Mouse (Mus musculus) kidney, postnatal 10 days (tissue): ENCODE data around the gene Zfp446.
A peak's percentile ranks its signal among the peaks of the same experiment; 100 is the strongest.
"Not testable (repeated sequence)": the region's sequence is repeated elsewhere in the genome, so short reads cannot be mapped to it uniquely, and the experiment has no call there.

Experiments used
- DNase-seq: peaks from one replicate; pipeline ENCODE4 v3.0.0; 2021; ENCODE audit warnings: mixed read lengths

Gene Zfp446

GRCm38 (mm10) chr7:12977682-12978389 lies at the start of gene Zfp446:
Gene Zfp446, plus strand, starts transcription at chr7:12977848.
- peak; percentile 99 for DNase-seq

DNA sequence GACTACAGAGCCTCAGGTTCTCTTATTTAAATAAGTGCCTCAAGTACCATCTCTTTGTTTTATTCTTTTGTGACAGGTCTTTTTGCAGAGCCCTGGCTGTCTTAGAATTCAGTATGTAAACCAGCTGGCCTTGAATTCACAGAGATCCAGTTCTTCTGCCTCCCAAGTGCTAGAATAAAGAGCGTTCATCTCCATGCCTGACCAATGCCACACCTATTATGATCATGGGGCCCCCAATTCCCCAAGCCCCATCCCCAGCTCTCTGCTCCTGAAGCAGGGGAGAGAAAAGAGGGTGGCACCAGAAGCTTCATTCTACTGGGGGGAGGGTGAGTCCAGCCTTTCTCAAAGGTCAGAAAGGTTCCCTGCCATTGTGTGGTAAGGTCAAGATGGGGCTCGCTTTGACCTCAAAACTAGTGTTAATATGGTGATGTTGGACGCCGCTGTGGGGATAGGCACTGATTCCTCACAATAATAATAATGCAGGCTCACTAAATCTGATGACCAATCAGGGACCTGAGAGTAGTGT lies 44.0 kb upstream of the Zfp446 start:
- DNase-seq, result no peak

GRCm38 (mm10) chr7:12934808-12935207 lies 42.8 kb upstream of the Zfp446 start:
- DNase-seq, result no peak

- DNase-seq, result not testable (repeated sequence)
These were observed 40.3 kb upstream of the Zfp446 start for GRCm38 (mm10) chr7:12937254-12937803.

DNA sequence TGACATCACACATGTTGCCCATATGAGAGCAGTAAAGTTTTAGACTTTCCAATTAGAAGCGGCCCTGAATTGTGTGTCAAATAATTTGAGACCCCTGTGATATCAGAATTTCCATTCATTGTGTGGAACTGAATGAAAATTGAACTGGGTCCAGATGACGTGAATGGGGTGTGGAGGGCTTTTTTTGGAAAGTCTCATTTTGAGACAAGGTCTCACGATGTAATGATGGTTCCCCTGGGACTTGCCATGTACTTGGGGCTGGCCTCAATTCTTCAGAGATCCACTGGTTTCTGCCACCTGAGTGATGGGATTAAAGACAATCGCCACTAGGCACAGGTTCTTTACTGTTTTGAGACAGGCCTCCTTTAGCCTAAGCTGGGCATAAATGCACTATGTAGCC lies 37.0 kb upstream of the Zfp446 start:
- DNase-seq, result no peak

- DNase-seq, result no peak
These were observed 34.2 kb upstream of the Zfp446 start for GRCm38 (mm10) chr7:12943488-12943887.

DNA sequence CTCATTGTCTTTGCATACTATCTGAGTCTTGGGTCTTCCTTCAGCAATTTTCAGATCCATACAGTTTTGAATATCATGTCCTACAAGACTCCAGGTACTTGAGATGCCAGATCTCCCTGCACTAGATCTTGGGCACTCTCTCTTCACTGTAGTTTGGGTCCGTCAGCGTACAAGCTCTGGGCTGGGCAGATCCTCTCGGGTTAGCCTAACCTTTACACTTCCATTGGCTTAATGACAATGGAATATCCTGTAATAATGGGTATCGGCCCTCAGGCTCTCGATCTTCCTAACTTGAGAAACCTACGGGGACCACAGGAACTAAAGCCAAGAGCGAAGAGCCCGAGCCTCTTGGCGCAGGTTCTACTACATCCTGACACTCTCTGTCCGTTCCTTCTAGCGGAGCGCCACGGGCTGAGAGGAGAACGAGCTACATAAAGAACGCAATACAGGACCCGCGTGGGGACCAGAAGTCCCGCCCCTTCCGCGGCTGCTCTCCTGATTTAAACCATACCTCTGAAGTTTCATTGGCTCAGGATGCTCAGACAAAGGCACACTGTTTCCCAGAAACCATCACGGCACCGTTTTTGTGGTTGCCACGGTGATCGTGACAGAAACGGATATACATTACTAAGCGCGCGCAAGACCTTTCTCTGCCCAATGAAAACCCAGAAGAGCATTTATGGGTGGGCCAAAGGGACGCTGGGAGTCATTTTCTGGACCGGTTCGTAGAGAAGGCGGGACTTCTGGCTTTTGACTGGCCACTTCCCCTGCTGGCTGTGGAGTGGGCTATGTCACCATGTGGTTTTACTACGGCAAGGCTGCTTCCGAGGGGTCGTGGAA lies 28.4 kb upstream of the Zfp446 start:
- DNase-seq, result peak; percentile 95

DNA sequence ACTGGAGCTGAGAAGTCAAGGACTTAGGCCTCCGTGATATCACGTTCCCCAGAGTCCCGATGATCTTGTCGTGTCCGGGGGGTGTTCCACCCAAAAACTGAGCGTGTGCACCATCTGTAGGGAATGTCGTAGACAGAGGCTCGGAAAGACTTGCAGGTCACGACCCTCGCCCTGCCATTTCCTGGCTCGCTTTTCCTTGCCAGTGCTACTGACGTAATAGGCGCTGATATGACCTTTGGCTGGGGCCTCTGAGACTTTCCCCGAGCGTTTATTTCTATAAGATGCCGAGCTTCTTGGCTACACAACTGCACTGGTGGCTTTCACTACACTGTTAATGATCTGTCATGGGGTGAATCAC lies 27.8 kb upstream of the Zfp446 start:
- DNase-seq, result no peak

- no peak for DNase-seq
These were observed 22.8 kb upstream of the Zfp446 start for GRCm38 (mm10) chr7:12954896-12955295.

DNA sequence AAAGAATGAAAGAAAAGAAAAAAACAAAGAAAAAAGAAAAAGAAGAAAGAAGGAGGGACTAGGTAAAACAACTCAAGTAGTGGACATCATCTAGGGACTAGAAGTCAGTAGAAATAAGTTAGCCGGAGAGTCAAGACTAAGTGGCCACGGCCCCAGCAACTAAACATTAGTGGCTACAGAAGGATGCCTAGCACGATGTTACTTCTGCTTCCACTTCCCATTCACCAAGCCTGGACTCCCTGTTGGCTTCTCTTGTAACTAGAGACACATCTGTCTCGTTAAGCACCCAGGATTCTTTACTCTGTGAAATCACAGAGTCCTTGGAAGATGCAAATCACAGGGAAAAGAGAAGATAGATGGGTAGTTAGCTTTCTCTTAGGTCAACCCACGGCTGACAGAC lies 20.1 kb upstream of the Zfp446 start:
- no peak for DNase-seq

DNA sequence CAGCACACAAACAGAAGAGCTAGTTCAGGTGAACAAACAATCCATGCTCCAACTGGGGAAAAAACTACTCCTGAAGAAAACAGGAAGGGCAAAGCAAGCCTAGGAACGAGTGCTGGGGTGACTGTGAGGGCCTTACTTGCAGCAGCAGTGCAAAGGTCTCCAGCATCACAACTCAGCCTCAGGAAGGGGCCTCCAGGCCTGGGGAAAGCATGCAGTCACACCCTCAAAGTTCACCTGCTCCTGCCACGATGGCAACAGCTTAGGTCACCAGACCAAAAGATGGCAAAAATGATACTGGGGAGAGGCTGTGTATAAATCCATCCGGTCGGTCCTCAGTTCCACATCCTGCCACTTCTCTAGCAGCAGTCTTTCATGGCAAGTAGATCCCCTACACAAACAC lies 18.7 kb upstream of the Zfp446 start:
- DNase-seq, result no peak

- no peak for DNase-seq
These were observed 17.9 kb upstream of the Zfp446 start for GRCm38 (mm10) chr7:12959718-12960117.

DNA sequence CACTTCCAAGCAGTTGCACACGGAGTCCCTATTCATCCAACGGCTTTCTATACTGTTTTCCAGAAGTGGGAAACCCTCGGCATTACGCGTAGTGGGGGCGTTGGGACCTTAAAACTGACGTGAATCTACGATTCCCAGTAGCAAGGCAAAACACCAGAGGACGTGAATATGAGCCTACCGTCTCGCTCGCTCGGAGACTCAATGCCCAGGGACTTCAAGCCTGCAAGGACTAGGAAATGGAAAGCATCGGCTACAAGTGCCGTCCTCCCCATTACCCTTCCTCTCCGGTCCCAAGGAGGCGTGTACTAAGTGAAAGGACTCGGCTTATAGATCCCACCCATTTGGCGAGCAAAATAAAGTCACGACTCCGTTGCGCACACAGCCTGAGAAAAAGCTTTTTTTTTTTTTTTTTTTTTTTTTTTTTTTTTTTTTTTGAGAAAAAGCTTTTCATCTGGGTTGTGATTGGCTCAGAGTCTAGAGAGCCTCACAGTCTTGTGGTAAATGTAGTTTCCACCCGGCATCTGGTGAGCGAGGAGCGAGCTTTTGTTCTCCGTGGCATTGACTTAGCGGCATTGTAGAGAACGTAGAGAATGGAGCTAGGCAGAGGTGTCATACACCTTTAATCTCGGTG lies 16.0 kb upstream of the Zfp446 start:
- DNase-seq, result peak; percentile 64

DNA sequence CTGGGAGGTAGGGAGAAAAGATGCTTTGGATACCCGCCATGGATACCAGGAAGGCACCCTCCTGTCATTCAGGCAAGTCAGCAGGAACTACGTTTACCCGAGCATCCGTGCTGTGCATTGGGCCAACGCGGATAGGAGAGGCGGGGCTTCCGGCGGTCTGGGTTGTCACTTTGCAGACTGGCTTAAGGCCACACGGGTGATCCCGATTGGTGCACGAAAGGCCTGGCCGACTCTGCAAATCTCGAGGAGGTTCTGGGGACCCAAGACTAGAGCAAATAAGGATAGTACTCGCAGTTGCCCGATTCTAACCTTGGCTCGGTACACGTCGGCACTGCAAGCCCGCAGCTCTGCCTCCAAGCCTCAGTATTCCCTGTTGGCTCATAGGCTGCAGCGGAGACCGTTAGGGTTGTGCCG lies 12.0 kb upstream of the Zfp446 start, which contains the start of gene Zfp324:
Gene Zfp324, plus strand, starts transcription at position 161 of the 414 bp plus-strand sequence.
- peak; percentile 94 for DNase-seq

DNA sequence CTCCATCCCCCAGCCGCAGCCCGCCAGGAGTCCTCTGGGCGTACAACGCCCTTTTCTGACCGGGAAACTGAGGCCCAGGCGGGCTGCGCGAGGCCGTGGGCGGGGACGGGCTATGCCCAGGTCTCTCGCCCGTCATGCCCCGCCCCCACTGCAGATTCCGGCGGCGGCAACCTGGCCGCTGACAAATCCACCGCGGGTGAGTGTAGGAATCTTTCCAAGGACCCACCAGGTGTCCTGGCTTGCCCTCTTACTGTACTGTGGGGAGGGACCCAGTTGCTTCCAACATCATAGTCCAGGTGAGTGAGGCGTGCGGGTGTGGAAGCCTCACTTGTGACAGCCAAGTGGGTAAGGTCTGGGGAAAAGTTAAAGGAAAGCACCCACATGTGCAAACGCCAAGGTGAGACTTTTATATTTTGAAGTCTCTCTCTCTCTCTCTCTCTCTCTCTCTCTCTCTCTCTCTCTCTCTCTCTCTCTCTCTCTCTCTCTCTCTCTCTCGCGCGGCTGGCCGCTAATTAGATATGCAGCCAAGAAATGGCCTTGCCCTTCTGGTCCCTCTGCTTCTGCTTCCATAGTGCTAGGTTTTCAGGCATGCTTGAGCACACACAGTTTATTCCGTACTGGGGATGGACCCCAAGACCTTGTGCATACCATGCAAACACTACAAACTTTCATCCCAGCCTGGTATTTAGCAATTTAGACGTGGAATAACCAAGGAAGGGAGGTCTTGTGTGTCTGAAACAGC lies 11.4 kb upstream of the Zfp446 start:
- DNase-seq, result peak; percentile 81

DNA sequence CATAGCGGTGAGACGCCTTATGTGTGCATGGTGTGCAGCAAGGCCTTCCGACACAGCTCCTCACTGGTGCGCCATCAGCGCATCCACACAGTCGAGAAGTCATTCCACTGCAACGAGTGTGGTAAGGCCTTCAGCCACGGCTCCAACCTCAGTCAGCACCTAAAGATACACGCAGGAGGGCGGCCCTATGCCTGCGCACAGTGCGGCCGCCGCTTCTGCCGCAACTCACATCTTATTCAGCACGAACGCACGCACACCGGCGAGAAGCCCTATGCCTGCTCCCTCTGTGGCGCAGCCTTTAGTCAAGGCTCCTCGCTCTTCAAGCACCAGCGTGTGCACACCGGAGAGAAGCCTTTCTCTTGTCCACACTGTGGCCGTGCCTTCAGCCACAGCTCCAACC lies 6.7 kb upstream of the Zfp446 start:
- no peak for DNase-seq

DNA sequence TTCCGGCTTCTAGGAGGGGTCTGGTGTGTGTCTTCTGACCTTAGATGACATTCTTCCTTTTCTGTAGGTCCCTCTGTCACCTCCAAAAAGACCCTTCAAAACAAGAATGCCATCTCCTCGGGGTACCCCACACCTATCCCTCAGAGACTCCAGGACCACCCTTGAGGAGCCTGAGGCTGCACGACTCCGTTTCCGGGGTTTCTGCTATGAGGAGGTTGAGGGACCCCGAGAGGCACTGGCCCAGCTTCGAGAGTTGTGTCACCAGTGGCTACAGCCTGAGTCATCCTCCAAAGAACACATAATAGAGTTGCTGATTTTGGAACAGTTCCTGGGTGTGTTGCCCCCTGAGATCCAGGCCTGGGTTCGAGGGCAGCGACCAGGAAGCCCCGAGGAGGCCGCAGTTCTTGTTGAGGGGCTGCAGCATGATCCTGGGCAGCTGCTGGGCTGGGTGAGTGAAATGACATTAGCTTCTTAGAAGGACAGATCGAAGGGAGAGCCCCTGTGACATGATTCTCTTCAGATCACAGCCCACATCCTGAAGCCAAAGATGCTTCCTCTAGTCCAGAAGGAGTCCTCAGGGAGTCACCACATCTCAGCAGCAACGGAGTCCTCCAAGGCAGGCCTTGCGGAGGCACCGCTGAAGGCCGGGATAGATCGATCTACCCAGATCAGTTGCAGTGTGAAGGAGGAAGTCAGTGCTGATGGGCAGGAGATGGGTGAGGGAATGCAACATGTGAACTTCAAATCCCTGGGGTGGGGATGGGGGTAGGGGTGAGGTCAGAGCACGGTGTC lies 1.5 kb downstream of the Zfp446 start:
- DNase-seq, result no peak

- DNase-seq, result no peak
These were observed 2.1 kb downstream of the Zfp446 start for GRCm38 (mm10) chr7:12979776-12980175.

DNA sequence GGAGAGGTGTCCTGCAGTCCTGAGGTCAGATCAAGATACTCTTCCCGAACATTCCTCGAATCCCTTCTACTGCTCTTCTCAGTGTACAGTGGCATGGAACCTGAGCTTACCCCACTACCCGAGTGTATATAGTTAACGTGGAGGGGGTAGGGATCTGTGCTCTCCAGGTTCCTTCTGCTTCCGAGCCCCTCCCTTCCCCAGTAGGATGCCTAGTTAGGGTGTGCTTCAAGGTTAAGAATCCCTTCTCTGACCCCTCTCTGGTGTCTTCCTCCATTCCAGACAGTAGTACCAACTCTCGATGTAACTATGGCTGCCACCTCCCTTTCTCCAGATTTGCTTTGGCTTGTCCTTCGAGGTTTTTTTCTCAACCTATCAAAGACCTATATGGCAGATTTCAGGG lies 2.6 kb downstream of the Zfp446 start:
- DNase-seq, result no peak

- no peak for DNase-seq
These were observed 8.1 kb downstream of the Zfp446 start for GRCm38 (mm10) chr7:12985724-12986123.

- DNase-seq, result no peak
These were observed 9.3 kb downstream of the Zfp446 start for GRCm38 (mm10) chr7:12986906-12987305.
